Mouse (Mus musculus) thymus, adult 2 months (tissue): ENCODE results near the gene AY358078. TPM values are rescaled to one million over a fixed set of nuclear protein-coding genes. Genes with fewer than 3 reads are reported as not detected.
"Not testable (repeated sequence)": the region's sequence is repeated elsewhere in the genome, so short reads cannot be mapped to it uniquely, and the experiment has no call there.

Experiments
- DNase-seq: peaks from one replicate; pipeline ENCODE4 v3.0.0; 2021
- H3K27ac ChIP-seq: fragments of 200-500 bp; 2 replicates; pipeline ENCODE4 v1.5.1; 2012; ENCODE audit warnings: low read length, control low read depth; ENCODE audit not compliant: control insufficient read depth, insufficient read depth
- H3K27me3 ChIP-seq: fragments of 200-500 bp; 2 replicates; pipeline ENCODE4 v1.6.1; 2012; ENCODE audit warnings: mild to moderate bottlenecking, low read length, moderate library complexity, mixed read lengths; ENCODE audit not compliant: control insufficient read depth, insufficient read depth
- H3K36me3 ChIP-seq: fragments of 200-500 bp; 2 replicates; pipeline ENCODE4 v1.6.1; 2012; ENCODE audit warnings: mild to moderate bottlenecking, low read length, moderate library complexity; ENCODE audit not compliant: control insufficient read depth, insufficient read depth
- H3K4me1 ChIP-seq: fragments of 200-500 bp; replicated peaks from 2 replicates; pipeline ENCODE4 v1.6.1; 2012; ENCODE audit warnings: low read length; ENCODE audit not compliant: control insufficient read depth, insufficient read depth
- H3K4me3 ChIP-seq: fragments of 200-500 bp; 2 replicates; pipeline ENCODE4 v1.5.1; 2012; ENCODE audit warnings: mild to moderate bottlenecking, low read length, control low read depth, moderate library complexity; ENCODE audit not compliant: control insufficient read depth, insufficient read depth
- CTCF ChIP-seq: fragments of 200-500 bp; IDR thresholded peaks from 2 replicates; pipeline ENCODE4 v1.5.1; 2012; ENCODE audit warnings: mild to moderate bottlenecking, control low read depth, low read length, moderate library complexity, borderline replicate concordance; ENCODE audit not compliant: control insufficient read depth, poor library complexity, insufficient read depth; ENCODE audit errors: extremely low read depth
- POLR2A ChIP-seq: fragments of 200-500 bp; IDR thresholded peaks from 2 replicates; pipeline ENCODE4 v1.6.1; 2012; ENCODE audit warnings: mild to moderate bottlenecking, low read length, control low read depth, moderate library complexity; ENCODE audit not compliant: control insufficient read depth, poor library complexity, insufficient read depth; ENCODE audit errors: extremely low read depth
- WGBS: fragments of 180-500 bp; shearing (Covaris S2); methylation state at CpG from one replicate; pipeline ENCODE4 v1.1.7; 2018; 5-methylcytosine and 5-hydroxymethylcytosine counted together
- polyA plus RNA-seq: library from polyadenylated mRNA; depleted of rRNA; stranded (reverse); fragments of >200 nt; gene quantifications from 2 replicates; pipeline ENCODE4 v1.2.3, GENCODE M21; 2012; rRNA removed

The AY358078 gene
- not detected in 2 replicates for polyA plus RNA-seq

- H3K27me3 ChIP-seq = no peaks in the 10 kb centered on the region
- no peaks in the 10 kb centered on the region for H3K36me3 ChIP-seq
- no peak for DNase-seq
- no peaks in the 10 kb centered on the region for H3K4me1 ChIP-seq
- no peak within 1 kb of the TSS for H3K27ac ChIP-seq
- TF ChIP-seq CTCF (no peak), POLR2A (no peak)
- no peak within 1 kb of the TSS for H3K4me3 ChIP-seq
- WGBS = 98% methylated on average over 2 of the region's 2 CpGs
Observed at GRCm38 (mm10) chr14:51799746-51800145, at the start of gene AY358078. Gene AY358078 (plus strand): TSS chr14:51800046.

- H3K4me3 ChIP-seq = no peak overlapping the region
- no peaks in the 10 kb centered on the region for H3K36me3 ChIP-seq
- TF ChIP-seq CTCF (no peak), POLR2A (no peak)
- no peaks in the 10 kb centered on the region for H3K27me3 ChIP-seq
- no peaks in the 10 kb centered on the region for H3K4me1 ChIP-seq
- DNase-seq = no peak
- no peak overlapping the region for H3K27ac ChIP-seq
- 85% methylated on average over 2 of the region's 2 CpGs for WGBS
Observed at GRCm38 (mm10) chr14:51755944-51756343, 43.9 kb upstream of the AY358078 start.

- WGBS = 96% methylated on average over 1 of the region's 1 CpGs
- not testable (repeated sequence) for H3K27ac ChIP-seq, H3K36me3 ChIP-seq, H3K4me3 ChIP-seq, H3K27me3 ChIP-seq, DNase-seq, H3K4me1 ChIP-seq
Observed at GRCm38 (mm10) chr14:51771378-51771777, 28.5 kb upstream of the AY358078 start.

- Histone ChIP-seq H3K36me3 (no peaks in the 10 kb centered on the region), H3K27me3 (no peaks in the 10 kb centered on the region), H3K4me3 (no peak within 1 kb of the TSS), H3K4me1 (no peaks in the 10 kb centered on the region), H3K27ac (no peak within 1 kb of the TSS)
- TF ChIP-seq CTCF = no peak
- no peak for TF ChIP-seq POLR2A
- 83% methylated on average over 5 of the region's 5 CpGs for WGBS
- DNase-seq = no peak
Observed at GRCm38 (mm10) chr14:51773490-51773889, 26.4 kb upstream of the AY358078 start, which contains the start of gene Ang4. Gene Ang4 (minus strand): TSS chr14:51773590.

GRCm38 (mm10) chr14:51777791-51778190 is 22.1 kb upstream of the AY358078 start:
- WGBS = 97% methylated on average over 1 of the region's 1 CpGs
- Histone ChIP-seq H3K27me3 (no peaks in the 10 kb centered on the region), H3K4me3 (no peak overlapping the region), H3K27ac (no peak overlapping the region), H3K4me1 (no peaks in the 10 kb centered on the region), H3K36me3 (no peaks in the 10 kb centered on the region)
- TF ChIP-seq CTCF (no peak), POLR2A (no peak)
- no peak for DNase-seq

- Histone ChIP-seq H3K27ac (no peak overlapping the region), H3K36me3 (no peaks in the 10 kb centered on the region), H3K4me1 (no peaks in the 10 kb centered on the region), H3K27me3 (no peaks in the 10 kb centered on the region), H3K4me3 (no peak overlapping the region)
- TF ChIP-seq POLR2A (no peak), CTCF (no peak)
- DNase-seq = no peak
- 87% methylated on average over 4 of the region's 4 CpGs for WGBS
Observed at GRCm38 (mm10) chr14:51778865-51779481, 20.9 kb upstream of the AY358078 start.

GRCm38 (mm10) chr14:51786335-51786734 is 13.5 kb upstream of the AY358078 start:
- DNase-seq = no peak
- H3K4me1 ChIP-seq = no peaks in the 10 kb centered on the region
- 93% methylated on average over 4 of the region's 4 CpGs for WGBS
- no peak for TF ChIP-seq POLR2A
- no peak for TF ChIP-seq CTCF
- no peak overlapping the region for H3K27ac ChIP-seq
- no peak overlapping the region for H3K4me3 ChIP-seq
- no peaks in the 10 kb centered on the region for H3K36me3 ChIP-seq
- no peaks in the 10 kb centered on the region for H3K27me3 ChIP-seq
